Mouse (Mus musculus) kidney, postnatal 10 days (tissue): Measurements from ENCODE around the gene Nek8.
"Not testable (repeated sequence)": the region's sequence is repeated elsewhere in the genome, so short reads cannot be mapped to it uniquely, and the experiment has no call there.

Source experiments
- DNase-seq: peaks from one replicate; pipeline ENCODE4 v3.0.0; 2021; ENCODE audit warnings: mixed read lengths

The Nek8 gene

DNA sequence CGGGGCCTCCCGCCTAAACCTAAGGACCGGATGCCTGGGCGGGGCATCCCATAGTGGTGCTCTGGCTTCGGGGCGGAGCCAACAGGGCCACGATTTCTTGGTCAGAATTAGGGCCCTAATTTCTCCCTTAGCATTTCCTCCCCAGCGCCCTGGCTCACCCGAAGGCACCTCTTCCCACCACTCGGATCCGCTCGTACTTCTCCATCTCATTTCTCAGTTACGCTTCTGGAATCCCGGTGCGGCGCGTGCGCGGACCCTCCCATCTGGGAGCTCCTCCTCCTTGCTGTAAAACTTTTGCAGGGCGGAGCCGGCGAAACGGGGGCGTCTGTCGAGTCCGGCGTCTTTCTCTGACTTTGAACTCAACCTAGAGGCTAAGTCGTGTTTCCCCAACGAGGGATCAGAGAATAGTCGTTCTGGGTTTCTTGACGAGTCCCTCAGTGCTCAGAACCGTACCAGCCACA is at the start of gene Nek8, which contains the start of gene Tlcd1:
Gene Nek8, minus strand, starts transcription at position 274 of the 461 bp plus-strand sequence.
Gene Tlcd1, plus strand, starts transcription at position 310 of the 461 bp plus-strand sequence.
- peak; percentile 96 for DNase-seq

DNA sequence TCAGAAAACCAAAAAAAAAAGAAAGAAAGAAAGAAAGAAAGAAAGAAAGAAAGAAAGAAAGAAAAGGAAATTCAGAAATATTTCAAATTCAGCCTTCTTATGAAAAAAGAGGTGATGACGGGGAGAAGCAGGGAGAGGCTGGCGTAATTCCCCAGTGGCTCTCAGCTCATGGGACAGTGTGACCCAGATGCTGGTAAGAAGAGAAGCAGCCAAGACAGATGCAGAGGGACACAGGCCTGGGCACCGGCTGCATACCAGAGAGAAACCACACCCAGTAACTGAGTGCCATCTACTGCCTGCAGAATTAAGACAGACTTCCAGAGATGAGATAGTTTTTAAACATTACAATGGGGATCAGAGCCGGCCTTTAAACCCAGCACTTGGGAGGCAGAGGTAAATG is 47.1 kb upstream of the Nek8 start:
- DNase-seq, result no peak

- DNase-seq, result no peak
These were observed 39.3 kb upstream of the Nek8 start for GRCm38 (mm10) chr11:78215709-78216317.

DNA sequence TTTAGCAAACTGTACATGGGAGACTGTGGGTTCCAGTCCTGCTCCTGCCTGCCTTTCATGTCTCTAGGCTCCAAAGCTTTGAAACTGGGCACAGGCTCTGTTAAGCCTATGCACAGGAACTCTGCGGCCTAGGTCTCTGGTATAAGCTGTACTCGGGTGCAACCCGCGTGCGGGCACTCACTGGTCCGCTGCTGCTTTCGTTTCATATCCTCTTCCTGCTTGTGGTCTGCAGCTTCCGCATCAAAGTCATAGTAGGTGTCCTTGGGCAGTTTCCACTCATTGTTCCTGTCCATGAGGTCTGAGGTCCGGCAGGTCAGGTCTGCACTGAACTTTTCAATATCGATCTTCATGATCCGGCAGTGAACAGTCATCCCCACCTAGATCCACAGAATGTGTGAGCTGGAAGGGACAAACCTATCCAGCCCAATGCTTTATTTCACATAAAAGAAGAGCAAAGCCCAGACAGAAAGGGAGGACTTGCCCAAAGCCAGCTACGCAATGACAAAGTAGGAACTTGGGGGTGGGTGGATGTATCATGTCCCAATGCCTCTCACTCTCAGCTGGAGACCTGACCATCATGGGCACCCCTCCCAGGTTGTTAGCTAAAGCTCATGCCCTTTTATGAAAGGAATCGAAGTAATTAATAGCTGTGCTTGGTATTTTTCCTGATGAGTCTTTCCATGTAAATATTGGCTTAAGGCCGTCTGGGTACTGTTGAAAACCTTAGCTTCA is 36.8 kb upstream of the Nek8 start:
- no peak for DNase-seq

DNA sequence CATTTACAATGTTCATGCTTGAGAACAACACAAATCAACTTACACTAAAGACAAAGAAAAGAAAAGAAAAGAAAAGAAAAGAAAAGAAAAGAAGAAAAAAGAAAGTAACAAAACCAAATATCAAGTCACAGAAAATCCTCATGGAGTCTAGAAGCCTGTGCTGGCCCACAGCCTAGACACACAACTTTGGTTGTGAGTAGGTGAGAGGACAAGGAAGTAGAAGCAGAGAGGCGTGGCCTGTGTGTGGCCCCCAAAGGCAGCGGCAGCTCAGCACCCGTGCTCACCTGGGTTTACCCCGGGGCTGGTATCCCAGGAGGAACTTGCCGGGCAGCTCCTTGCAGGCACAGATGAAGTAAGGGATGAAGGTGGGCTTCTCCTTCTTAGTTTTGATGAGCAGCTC is 35.0 kb upstream of the Nek8 start:
- no peak for DNase-seq

DNA sequence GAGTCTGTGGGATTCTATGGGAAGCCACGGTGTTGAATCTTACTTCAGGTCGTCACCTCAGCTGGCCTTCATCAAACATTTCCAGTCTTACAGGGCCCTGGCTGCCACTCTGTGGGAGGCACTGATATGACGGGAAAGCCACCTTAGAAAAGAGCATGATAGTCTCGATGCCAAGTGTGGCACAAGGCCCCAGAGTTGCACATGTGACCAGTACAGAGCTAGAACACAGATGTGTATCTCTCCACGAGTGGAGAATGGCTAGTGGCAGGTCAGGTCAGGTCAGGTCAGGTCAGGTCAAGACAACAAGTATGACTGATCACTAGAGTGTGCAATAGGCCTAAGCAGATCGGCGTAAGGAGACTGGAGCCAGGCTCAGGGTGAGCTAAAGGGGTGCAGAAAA is 34.1 kb upstream of the Nek8 start:
- no peak for DNase-seq

DNA sequence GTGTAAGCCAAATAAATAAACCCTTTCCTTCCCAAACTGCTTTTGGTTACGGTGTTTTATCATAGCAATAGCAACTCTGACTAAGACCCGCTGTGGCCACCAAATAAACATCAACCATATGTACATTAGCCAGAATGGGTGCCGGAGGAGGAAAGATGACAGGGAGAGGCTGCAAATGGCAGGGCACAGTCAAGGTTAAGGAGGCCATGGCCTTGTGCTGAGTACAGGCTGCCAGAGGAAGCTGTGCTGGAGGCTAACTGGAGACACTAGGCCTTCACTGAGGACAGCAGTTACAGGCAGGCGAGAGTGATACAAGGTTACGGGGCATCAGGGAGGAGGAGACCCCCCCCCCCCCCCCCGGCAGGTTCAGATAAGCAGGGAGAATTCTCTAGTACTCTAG is 33.4 kb upstream of the Nek8 start:
- no peak for DNase-seq

DNA sequence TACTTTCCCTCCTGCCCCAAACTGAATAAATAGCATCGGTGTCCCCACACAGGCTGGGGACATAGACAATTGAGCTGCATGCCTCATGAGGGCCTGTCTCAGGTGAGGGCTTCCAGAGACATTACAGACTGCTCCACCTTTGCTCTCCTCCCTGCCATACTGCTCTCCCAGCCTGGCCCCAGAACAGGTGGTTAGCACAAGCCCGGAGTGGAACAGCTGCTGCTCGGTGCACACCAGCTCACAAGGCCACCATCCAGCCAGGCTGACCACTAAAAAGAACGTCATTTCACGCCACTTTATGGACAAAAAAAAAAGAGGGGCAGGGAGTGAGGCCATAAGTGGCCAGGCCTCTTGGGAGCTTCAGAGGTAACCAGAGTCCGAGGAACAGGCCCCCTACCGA is 30.7 kb upstream of the Nek8 start:
- DNase-seq, result no peak

- DNase-seq, result no peak
These were observed 29.1 kb upstream of the Nek8 start for GRCm38 (mm10) chr11:78205361-78206206.

GRCm38 (mm10) chr11:78204287-78204686 is 27.8 kb upstream of the Nek8 start:
- no peak for DNase-seq

GRCm38 (mm10) chr11:78202372-78202771 is 25.9 kb upstream of the Nek8 start:
- no peak for DNase-seq

DNA sequence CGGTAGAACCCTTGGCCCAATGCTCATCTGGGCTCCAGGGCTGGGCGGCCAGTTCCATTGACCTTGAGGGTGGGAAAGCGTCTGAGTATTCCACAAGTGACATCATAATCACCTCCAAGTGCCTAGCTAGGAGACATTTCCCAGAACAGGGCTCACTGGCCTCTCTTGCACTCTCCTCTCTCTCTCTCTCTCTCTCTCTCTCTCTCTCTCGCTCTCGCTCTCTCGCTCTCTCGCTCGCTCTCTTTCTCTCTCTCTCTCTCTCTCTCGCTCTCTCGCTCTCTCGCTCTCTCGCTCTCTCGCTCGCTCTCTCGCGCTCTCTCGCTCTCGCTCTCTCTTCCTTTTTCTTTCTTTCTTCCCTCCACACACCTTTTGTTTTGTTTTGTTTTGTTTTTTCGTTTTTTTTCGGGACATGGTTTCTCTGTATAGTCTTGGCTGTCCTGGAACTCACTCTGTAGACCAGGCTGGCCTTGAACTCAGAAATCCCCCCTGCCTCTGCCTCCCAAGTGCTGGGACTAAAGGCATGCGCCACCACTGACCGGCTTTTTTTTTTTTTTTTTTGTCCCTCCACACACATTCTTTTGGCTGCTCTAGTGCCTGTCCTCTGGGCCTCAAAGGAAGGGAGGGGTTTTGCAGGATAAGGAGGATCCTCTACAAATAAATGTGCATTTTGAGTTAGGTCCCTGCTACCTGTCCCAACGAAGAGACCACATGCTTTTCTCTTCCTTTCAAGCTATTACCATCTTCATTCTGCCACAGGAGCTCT is 18.8 kb upstream of the Nek8 start:
- DNase-seq, result no peak

DNA sequence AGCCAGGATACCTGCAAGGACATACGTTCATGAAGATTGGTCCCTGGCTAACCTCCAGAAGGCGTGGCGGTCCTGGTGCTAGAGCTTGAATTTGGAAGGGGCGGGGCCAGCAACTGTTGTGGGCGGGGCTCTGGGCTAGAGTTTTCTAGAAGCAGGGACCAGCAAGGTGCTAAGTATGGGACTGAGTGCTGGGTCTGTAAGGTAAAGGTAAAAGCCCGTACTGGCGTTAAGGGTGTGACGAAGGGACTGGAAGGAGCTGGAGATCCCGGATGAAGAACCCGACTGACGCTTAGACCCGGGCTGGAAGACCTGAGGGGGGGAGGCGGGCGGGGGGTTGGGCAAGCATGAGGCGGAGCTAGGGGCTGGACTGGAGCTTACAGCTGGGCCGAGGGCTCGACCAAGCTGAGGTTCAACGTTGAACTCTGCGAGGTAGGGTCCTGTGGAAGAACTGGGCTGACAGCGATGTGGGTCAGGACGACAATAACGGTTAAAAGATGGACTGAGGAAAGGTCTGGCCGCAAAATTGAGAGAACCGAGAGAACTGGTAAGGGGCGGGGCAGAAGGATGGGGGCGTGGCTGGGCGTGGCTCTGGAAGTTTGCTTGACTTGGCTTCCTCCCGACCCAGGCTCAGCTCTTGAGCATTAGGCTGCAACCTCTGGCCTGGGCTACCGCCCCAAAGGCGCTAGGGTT is 18.1 kb upstream of the Nek8 start:
- DNase-seq, result peak; percentile 90

- no peak for DNase-seq
These were observed 16.6 kb upstream of the Nek8 start, which contains the start of gene Proca1 for GRCm38 (mm10) chr11:78193113-78193512. TSS of gene Proca1 (plus strand) at chr11:78193392.

- peak; percentile 75 for DNase-seq
These were observed 13.6 kb upstream of the Nek8 start for GRCm38 (mm10) chr11:78190041-78190440.

DNA sequence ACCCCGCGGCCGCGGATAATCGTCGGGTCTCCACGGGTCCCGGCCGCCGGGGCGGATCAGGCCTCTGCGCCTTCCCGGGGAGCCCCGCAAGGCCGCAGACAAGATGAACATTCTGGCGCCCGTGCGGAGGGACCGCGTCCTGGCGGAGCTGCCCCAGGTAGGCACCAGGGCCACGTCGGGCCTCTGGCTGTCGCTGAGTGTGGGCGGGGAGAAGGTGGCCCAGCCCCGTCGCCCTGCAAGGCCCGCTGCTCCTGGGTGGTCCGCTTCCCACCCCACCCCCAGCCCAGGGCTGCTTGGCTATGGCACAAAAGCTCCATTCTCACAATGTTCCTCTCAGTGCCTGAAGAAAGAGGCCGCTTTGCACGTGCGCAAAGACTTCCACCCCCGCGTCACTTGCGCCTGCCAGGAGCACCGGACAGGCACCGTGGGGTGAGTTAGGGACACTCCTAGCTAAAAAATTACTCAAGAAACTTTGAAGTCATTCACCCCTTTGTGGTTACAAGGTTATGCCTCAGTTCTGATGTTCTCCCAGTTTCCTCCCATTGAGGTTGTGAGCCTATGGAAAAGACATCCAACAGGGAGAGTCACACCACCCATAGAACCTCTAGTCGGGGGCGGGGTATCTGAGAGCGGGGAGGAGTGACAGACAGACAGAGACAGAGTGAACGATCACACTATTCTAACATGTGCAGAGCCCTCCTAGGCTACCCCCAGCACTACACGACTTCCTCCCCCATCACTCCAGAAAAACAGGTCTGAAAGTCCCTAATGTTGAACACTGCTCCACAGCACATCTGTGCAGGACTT is 13.0 kb upstream of the Nek8 start:
- DNase-seq, result peak; percentile 89

GRCm38 (mm10) chr11:78188331-78189233 is 12.1 kb upstream of the Nek8 start, which contains the start of gene Rab34:
TSS of gene Rab34 (plus strand) at chr11:78188430.
- DNase-seq, result peak; percentile 92

DNA sequence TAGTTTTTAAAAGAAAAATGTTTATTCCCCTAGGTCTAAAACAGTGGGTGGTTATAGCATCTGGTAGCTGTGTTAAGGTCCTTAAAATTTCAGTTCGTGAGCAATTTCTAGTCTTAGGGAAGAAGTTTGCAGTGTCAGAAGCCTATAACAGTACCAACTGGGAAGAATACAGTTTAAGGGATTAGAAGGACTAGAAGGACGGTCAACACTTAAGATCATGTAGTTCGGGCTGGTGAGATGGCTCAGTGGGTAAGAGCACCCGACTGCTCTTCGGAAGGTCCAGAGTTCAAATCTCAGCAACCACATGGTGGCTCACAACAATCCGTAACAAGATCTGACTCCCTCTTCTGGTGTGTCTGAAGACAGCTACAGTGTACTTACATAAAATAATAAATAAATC is 8.2 kb upstream of the Nek8 start:
- DNase-seq, result not testable (repeated sequence)

DNA sequence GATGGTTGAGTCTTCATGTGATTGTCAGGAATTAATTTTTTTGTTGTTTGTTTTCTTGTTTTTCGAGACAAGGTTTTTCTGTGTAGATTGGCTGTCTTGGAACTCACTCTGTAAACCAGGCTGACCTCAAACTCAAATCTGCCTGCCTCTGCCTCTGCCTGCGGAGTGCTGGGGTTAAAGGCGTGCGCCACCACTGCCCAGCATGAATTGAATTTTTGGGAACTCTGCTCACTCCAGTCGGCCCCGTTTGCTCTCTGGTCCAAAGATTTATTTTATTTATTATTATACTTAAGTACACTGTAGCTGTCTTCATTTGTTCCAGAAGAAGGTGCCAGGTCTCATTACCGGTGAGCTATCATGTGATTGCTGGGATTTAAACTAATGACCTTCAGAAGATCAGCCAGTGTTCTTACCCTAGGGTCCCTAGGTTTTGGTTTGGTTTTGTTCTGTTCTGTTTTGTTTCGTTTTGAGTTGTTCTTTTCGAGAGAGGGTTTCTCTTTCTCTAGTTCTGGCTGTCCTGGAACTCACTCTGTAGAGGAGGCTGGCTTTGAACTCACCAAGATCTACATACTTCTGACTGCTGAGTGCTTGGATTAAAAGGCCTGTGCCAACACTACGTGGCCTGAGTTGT is 7.5 kb upstream of the Nek8 start:
- no peak for DNase-seq
